Mouse (Mus musculus) right cerebral cortex, postnatal 25 days (tissue): ENCODE measurements at regions not wholly inside any gene's neighbourhood (a gene's known extent, or its start where the extent isn't known, plus 50 kb on each side); places are given as distances from the start of the nearest gene placed in this dataset.
"Not testable (repeated sequence)": the region's sequence is repeated elsewhere in the genome, so short reads cannot be mapped to it uniquely, and the experiment has no call there.

Experiments
- DNase-seq: peaks from one replicate; pipeline ENCODE4 v3.0.0; 2022

- no peak for DNase-seq
Measured at GRCm38 (mm10) chr13:115911524-115912459, 397.7 kb downstream of the Isl1 start.

GRCm38 (mm10) chr13:115910866-115911449, 398.5 kb downstream of the Isl1 start:
- DNase-seq = no peak

- DNase-seq = no peak
Measured at GRCm38 (mm10) chr13:115880616-115881015, 428.9 kb downstream of the Isl1 start.

GRCm38 (mm10) chr13:115860480-115860879, 449.0 kb downstream of the Isl1 start:
- DNase-seq = no peak

- no peak for DNase-seq
Measured at GRCm38 (mm10) chr13:115856632-115857031, 452.9 kb downstream of the Isl1 start.

- no peak for DNase-seq
Measured at GRCm38 (mm10) chr13:115852689-115853356, 456.7 kb downstream of the Isl1 start.

GRCm38 (mm10) chr13:115843121-115843520, 466.4 kb downstream of the Isl1 start:
- no peak for DNase-seq

- no peak for DNase-seq
Measured at GRCm38 (mm10) chr13:115836203-115836768, 473.2 kb downstream of the Isl1 start.

GRCm38 (mm10) chr13:115825191-115825590, 484.3 kb downstream of the Isl1 start:
- DNase-seq = no peak

GRCm38 (mm10) chr13:115822527-115822926, 487.0 kb downstream of the Isl1 start:
- DNase-seq = no peak

GRCm38 (mm10) chr13:115814211-115814610, 495.3 kb downstream of the Isl1 start:
- no peak for DNase-seq

- DNase-seq = no peak
Measured at GRCm38 (mm10) chr13:115799294-115799693, 510.2 kb downstream of the Isl1 start.

- DNase-seq = no peak
Measured at GRCm38 (mm10) chr13:115751271-115751670, 558.2 kb downstream of the Isl1 start.

- not testable (repeated sequence) for DNase-seq
Measured at GRCm38 (mm10) chr13:115742080-115742479, 567.4 kb downstream of the Isl1 start.

GRCm38 (mm10) chr13:115727986-115728385, 581.5 kb downstream of the Isl1 start:
- no peak for DNase-seq

- no peak for DNase-seq
Measured at GRCm38 (mm10) chr13:115725356-115725952, 584.0 kb downstream of the Isl1 start.

- DNase-seq = no peak
Measured at GRCm38 (mm10) chr13:115719276-115719675, 590.2 kb downstream of the Isl1 start.

- DNase-seq = no peak
Measured at GRCm38 (mm10) chr13:115718859-115719258, 590.6 kb downstream of the Isl1 start.

- DNase-seq = no peak
Measured at GRCm38 (mm10) chr13:115696197-115696596, 594.4 kb upstream of the Itga1 start.

- DNase-seq = no peak
Measured at GRCm38 (mm10) chr13:115687426-115687825, 585.7 kb upstream of the Itga1 start.

- DNase-seq = no peak
Measured at GRCm38 (mm10) chr13:115679591-115679990, 577.8 kb upstream of the Itga1 start.

GRCm38 (mm10) chr13:115676836-115677235, 575.1 kb upstream of the Itga1 start:
- DNase-seq = no peak

GRCm38 (mm10) chr13:115673729-115674128, 572.0 kb upstream of the Itga1 start:
- DNase-seq = no peak
